Mouse (Mus musculus) testis, adult 2 months (tissue): ENCODE results near the gene Mettl16.

ENCODE experiments used
- CTCF ChIP-seq: fragments of 200-500 bp; IDR thresholded peaks from 2 replicates; pipeline ENCODE4 v1.5.1; 2012; ENCODE audit warnings: low read depth, mild to moderate bottlenecking, inconsistent platforms, low read length, moderate library complexity; ENCODE audit not compliant: control insufficient read depth, insufficient read depth, insufficient replicate concordance
- POLR2A ChIP-seq: fragments of 200-500 bp; IDR thresholded peaks from 2 replicates; pipeline ENCODE4 v1.6.1; 2012; ENCODE audit warnings: low read depth, mild to moderate bottlenecking, inconsistent platforms, low read length, moderate library complexity; ENCODE audit not compliant: control insufficient read depth

DNA sequence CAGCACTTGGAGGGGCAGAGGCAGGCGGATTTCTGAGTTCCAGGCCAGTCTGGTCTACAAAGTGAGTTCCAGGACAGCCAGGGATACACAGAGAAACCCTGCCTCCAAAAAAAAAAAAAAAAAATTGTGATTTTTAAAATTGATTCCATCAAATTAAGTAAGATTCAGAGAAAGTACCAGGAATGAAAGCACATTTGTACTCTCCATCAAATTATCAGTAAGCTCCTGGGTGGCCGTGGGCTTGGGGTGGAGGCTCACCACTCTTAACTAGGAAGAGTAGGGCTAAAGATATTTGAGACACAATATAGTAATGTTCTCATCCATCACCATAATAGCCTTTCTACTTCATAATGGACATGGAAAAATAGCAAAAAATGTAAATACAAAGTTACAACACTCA is 49.5 kb upstream of the Mettl16 start:
- TF ChIP-seq CTCF (no peak), POLR2A (no peak)
